Mouse (Mus musculus) A20 (cell line): ENCODE results near the gene Mctp1.
"Not testable (repeated sequence)": the region's sequence is repeated elsewhere in the genome, so short reads cannot be mapped to it uniquely, and the experiment has no call there.

Source experiments
- DNase-seq: peaks from one replicate; pipeline ENCODE4 v3.0.0-alpha.2; 2011; ENCODE audit warnings: low read depth, low spot score

The Mctp1 gene

DNA sequence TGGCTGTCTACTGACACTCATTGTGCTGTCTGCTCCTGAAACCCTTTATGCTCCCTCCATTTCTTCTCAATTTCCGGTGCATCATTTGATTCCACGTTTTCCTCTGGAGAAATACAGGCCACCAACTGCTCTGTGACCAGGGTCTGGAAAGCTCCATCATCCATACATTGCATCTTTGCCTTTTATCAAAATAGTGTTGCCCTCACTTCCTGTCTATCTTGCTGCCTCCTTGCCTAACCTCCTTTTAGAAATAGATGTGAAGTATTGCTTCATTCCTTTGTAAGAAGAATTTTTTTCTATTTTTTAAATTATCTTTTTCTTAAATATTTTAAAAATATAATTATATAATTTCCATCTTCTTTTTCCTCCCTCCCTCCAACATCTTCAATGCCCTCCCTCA lies 98.7 kb downstream of the Mctp1 start:
- no peak for DNase-seq

- no peak for DNase-seq
Measured at GRCm38 (mm10) chr13:76484086-76484709, 99.9 kb downstream of the Mctp1 start.

DNA sequence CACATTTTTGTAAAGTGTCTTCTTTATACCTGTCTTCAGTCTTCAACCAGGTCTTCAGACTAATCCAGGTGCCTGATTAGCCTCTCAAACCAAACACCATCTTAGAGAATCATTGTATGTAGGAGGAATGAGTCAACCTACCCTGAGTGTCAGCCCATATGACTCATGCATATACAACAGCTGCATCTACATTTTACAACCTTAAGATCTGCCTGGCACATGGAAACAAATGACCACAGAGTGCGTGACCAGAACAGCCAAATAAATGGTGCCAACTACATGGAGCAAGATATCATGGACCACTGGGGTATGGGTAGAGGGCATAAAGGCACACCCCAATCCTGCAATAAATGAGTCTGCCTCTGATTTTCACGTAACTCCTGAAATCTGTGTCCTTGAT lies 131.6 kb downstream of the Mctp1 start:
- no peak for DNase-seq

- DNase-seq, result no peak
Measured at GRCm38 (mm10) chr13:76523170-76523569, 138.8 kb downstream of the Mctp1 start.

- no peak for DNase-seq
Measured at GRCm38 (mm10) chr13:76527326-76527725, 143.0 kb downstream of the Mctp1 start.

DNA sequence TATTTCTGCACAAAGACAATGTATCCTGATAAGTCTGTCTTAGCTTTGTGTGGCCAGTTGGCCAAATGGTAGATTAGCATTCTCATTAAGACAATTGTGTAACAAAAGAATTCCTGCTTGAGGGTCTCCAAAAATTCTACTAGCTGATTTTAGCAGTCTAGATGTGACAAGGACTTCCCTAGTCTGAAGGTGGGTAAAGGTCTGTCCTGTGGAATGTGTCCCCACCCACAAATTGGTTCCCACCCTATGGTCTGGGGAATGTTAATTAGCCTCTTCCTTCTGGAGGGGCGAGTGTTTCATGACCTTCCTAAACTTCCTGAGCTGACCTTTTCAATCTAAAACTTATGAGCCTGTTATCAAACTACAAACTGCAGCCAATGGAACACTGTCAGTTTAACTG lies 143.4 kb downstream of the Mctp1 start:
- DNase-seq, result no peak

- no peak for DNase-seq
Measured at GRCm38 (mm10) chr13:76529915-76530314, 145.6 kb downstream of the Mctp1 start.

DNA sequence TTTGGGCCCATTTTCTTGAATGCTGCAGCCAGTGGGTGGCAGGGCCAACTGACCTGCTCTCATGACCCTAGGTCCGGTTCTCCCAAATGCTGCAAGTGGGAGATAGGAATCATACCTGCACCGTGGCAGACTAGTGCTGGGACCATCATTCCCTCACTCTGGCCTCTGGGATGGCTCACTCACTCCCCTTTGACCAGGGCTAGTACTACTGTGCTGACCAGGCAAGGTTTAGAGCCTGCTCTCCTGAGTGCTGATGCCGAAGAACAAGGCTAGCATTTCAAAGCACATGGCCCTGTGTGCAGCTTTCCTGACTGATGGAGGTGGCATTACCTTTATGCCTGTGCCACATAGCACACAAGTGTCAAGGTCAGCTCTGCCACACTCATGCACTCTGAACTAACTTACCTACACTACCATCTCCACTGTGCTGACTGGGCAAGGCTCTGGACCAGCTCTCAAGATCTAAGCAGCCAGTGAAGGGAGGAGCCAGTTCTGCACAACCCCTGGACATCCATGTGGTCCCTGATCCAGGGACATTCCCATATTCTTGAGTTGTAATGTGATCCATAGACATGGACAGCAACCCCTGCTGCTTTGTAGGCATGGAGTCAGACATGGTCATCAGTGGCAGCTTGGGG lies 146.7 kb downstream of the Mctp1 start:
- no peak for DNase-seq

DNA sequence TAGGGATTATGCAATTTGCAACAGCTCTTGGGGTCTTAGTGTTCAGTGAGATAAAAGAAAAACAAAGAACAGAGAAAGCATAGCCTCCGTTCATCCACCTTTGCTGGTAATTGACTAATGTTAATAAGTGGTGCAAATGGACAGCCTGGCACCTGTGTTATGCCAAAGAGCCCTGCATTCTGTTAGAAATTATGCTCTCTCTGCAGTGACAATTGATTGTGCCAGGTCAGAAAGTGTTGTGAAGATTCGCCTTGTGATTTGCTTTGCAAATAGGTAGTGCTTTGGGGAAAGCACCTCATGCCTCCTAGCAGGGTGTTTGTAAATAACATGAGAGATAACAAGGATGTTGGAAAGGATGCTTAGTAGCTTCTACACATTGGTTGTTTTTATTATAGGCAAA lies 163.5 kb downstream of the Mctp1 start:
- no peak for DNase-seq

DNA sequence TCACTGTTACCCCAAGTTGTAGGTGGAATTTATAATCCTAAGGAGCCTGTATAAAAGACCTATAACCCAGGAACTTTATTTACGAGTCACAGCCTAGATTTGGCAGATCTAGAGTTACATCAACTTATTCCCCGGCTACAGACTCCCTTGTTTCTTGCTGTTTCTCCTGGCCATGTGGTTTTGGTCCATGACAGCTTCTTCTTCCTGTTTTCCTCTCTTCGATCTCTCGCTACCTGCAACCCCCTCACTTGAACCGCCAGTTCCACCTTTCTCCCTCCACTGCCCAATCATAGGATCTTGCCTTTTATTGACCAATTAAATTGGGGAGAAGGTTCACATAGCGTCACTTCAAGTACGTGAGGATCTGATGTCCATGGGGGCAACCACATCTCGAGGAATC lies 176.6 kb downstream of the Mctp1 start:
- DNase-seq, result no peak

- no peak for DNase-seq
Measured at GRCm38 (mm10) chr13:76561594-76561993, 177.3 kb downstream of the Mctp1 start.

DNA sequence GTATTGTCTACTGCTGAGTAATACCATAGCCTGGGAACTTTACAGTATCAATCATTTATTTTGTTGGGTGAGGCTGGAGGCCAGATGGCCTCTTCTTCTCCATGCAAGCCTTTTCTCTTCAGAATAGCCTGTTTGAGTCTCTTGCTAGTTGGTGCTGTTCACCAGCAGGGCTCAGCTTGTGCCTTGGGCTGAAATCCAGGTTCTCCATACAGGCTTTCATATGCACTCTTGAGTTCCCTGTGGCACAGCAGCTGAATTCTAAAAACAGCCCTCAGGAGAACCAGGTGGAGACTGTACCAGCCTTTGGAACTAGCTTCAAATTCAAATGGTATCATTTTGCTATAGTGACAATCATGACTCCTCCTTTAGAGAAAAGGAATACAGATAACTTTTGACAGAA lies 179.7 kb downstream of the Mctp1 start:
- DNase-seq, result no peak

- DNase-seq, result no peak
Measured at GRCm38 (mm10) chr13:76566024-76566423, 181.7 kb downstream of the Mctp1 start.

DNA sequence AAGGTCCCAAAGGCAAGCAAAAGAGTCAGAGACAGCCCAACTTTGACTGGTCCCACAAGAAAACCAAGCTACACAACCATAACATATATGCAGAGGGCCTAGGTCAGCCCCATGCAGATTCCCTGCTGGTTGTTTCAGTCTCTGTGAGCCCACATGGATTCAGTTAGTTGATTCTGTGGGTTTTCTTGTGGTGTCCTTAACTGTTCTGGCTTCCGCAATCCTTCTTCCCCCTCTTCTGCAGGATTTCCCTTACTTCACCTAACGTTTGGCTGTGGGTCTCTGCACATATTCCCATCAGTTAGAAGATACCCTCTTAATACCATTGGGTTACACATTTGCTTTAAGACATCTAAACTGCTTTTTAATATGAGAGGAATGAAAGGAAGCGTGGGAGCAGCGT lies 183.1 kb downstream of the Mctp1 start:
- DNase-seq, result no peak

- DNase-seq, result no peak
Measured at GRCm38 (mm10) chr13:76568569-76569211, 184.4 kb downstream of the Mctp1 start.

GRCm38 (mm10) chr13:76579414-76579813 lies 195.1 kb downstream of the Mctp1 start:
- peak; percentile 31 for DNase-seq

GRCm38 (mm10) chr13:76585447-76585846 lies 201.1 kb downstream of the Mctp1 start:
- no peak for DNase-seq

- not testable (repeated sequence) for DNase-seq
Measured at GRCm38 (mm10) chr13:76590709-76591108, 206.4 kb downstream of the Mctp1 start.

DNA sequence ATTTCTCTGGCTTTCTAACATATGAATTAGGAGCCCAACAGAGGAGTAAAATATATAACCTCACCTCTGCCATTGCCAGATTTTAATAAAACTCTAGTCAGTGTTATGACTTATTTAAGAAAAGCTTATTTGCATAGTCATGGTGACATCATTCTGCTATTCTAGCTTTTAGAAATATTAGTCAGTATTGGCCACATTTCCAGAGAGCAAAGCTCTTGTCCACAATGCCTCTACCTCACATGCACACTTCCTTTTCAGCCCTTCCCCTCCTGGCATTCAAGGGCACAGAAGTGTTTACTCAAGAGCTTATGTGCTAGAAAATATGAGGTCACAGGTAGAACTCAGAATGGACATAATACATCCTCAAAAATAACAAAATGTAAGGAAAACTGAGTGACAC lies 206.9 kb downstream of the Mctp1 start:
- no peak for DNase-seq

- no peak for DNase-seq
Measured at GRCm38 (mm10) chr13:76591692-76592091, 207.4 kb downstream of the Mctp1 start.

- DNase-seq, result no peak
Measured at GRCm38 (mm10) chr13:76592908-76593307, 208.6 kb downstream of the Mctp1 start.

DNA sequence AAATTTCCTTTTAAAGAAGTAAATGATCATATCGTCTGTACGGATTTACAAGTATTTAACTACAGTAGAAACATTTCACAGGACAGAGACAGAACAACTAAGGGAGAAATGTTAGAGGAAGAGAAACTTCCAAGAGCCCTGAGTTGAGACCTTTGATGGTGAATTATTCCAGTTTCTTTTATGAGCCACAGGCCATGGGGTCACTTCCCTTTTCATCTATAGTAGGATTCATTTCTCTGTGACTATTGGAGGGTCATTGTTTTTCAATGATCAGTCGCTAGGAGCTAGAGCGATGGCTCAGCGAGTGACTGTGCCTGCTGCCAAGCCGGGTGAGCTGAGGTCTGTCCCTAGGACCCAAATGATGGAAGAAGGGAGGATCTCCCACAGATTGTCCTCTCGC lies 212.7 kb downstream of the Mctp1 start:
- DNase-seq, result peak; percentile 39

DNA sequence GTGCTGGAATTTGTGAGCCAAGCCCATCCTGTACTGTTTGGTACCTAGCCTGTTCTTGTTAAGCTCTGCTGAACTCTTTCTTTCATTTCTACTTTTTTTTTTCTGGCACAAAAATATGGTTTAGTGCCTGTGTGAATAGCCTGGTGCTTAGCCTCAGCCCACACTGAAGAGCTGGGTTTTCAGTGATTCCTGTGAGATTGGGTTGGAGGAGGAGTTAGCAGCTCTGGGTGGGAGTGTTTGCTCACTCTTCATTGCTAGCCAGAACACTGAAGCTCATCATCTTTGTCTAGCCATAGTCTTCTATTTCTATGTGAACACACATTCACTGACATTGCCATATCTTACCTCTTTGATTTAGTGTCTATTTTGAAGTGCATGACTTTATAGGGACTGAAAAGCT lies 225.1 kb downstream of the Mctp1 start:
- DNase-seq, result no peak
